Mouse (Mus musculus): Measurements from ENCODE around the gene Lipc. TPM values are rescaled to one million over a fixed set of nuclear protein-coding genes. Genes with fewer than 3 reads are reported as not detected.

Lipc gene
- total RNA-seq, 2 experiments from 2014 or later = not detected

DNA sequence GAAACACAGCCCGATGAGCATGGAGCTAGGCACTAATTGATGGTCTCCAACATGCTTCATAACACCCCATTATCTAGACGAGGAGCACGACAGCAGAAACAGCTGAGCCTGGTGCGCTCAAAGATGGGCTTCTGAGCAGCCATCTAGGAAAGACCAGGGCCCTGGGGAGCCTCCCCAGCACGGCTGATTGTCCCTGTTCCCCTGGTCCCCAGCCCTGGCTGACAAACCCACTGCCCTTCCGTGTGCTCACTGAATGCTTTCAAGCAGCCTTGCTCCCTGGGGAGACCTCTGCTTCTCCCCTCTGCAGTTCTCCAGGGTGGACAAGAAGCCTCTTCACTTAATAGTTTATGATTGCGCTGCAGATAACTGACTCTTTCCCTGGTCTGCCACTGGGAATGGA lies 35.5 kb downstream of the Lipc start:
- no peak for DNase-seq (ENCODE audit: low spot score in 2 of 2)

DNA sequence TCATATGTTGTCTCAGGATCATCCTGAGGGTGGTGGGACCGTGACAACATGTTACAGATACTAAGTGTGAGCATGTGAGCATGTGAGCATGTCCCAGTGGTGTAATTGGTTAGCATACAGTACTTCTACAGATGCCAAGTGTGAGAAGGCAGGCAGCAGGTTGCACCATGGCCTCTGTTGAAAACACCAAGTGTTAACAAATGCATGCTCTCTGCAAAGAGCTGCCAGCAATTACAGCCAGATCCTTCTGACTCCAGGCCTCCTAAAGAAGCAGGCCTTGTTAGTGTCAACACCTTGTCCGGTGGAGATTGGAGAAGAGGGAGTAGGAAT lies 36.7 kb downstream of the Lipc start:
- no peak for DNase-seq (ENCODE audit: low spot score in 2 of 2)

- no peak for DNase-seq (ENCODE audit: low spot score in 2 of 2)
These were observed 37.2 kb downstream of the Lipc start for GRCm38 (mm10) chr9:70914659-70915355.

GRCm38 (mm10) chr9:70911163-70911562 lies 40.9 kb downstream of the Lipc start:
- DNase-seq (ENCODE audit: low spot score in 2 of 2) = no peak

DNA sequence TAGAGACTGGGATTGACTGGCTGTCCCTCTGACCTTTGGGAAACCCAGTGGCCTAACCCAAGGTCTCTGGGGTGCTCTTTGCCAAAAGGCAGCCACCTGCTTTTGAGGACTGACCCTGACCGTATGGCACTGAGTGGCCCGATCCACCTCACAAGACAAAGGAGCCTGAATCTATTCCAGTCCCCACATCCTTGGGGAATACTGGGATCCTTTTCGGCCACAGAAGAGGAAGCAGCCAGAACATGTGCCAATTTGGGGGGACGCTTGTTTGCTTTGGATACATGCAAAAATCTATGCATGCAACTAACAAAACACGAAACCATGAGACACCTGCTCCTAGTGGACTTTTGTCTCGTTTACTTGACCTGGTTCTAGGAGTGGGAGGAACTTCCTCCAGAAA lies 41.7 kb downstream of the Lipc start:
- DNase-seq (ENCODE audit: low spot score in 2 of 2) = no peak

DNA sequence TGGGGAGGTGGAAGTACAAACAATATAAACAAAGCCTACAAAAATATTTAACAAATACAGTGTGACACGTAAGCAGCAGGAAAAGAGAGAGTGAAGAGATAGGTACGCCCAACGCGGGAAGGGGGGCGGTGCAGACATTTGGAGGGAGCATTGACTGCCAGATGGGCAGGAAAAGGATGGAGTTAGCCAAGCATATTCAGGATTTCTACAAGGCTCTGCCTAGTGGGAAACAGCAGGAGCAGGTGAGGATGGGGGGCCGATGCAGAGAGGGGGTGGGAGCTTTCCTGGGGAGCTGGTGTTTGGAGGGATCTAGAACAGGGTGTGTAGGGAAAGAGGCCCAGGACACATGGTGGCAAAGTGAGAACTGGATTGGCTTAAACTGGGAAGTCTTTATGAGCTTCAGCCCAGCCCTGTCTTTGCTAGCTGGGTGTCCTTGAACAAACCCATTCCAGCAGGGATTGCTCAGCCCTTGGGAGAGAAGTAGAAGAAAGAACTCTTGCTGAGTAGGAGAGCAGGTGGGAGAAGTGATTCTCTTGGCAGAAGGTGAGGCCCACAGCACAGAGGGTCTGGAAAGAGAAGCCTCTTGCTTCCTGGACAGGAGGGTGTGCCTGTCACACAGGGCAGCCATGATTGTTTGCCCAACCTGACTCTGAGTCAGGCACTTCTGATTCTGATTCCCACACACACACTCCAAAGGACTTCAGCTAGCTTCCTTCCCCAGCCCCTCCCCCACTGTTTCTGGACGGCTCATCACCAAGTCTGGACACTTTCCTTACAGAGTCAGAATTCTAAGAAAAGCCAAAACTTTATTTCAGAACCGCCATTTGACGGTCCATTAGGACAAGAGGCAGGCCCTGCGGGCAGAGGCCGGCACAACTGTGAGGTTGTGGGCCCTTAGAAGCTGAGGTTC lies 49.0 kb downstream of the Lipc start:
- no peak for DNase-seq (ENCODE audit: low spot score in 2 of 2)

- no peak for DNase-seq (ENCODE audit: low spot score in 2 of 2)
These were observed 57.8 kb downstream of the Lipc start for GRCm38 (mm10) chr9:70894201-70894600.

DNA sequence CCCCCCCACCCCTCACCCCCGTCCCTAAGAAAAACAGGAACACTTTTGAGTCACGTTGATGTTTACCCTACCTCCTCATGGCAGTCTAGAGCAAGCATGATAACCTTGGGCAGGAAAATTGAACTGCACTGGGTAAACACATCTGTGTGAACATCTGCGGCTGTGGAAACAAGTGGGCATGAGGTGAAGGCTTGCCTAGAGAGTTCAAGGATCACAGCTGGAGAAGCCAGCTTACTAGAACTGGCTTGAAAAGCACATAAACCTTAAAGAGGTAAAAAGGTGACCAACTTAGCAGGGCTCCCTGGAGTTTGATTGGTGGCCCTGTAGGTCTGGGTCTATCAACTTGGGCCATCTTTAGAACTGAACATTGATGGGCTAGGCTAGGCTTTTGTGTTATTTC lies 58.5 kb downstream of the Lipc start:
- DNase-seq (ENCODE audit: low spot score in 2 of 2) = no peak

DNA sequence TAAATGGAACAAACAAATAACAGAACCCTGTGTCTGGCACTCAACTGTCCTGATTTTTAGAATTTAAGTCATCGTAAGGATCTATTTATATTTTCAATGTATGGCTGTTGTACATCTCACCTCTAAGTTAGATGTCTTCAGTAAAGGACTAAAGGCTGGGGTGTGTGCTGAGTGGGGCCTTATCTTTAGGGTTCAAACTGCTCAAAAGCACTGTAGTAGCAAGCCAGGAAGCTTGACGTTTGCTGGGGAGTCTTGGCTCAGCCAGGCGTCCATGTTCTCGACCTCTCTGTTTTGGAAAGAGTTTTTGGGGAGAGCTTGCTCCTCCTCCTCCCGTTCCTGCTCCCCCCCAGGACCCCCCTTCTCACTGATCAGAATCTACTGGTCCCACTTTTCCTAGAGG lies 59.4 kb downstream of the Lipc start:
- no peak for DNase-seq (ENCODE audit: low spot score in 2 of 2)

- peak in 1 of 2 experiments; percentile 10 for DNase-seq (ENCODE audit: low spot score in 2 of 2)
These were observed 60.4 kb downstream of the Lipc start for GRCm38 (mm10) chr9:70891431-70892133.

DNA sequence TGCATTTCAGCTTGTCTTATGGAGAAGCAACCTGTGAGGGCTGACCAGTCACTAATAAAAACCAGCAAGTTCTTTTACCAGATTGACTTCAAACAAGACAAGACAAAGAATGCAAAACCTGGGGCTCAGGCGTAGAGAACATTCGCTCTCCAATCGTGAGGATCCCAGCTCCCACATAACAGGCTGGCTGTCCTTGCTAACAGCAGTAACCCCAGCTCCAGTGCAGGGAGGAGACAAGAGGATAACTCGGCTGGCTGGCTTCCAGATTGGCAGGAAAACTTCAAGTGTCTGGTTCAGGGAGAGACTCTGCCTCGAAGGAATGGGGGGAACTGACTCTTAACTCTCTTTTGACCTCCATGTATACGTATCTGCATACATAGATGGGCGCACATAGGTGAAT lies 61.3 kb downstream of the Lipc start:
- DNase-seq (ENCODE audit: low spot score in 2 of 2) = peak in 1 of 2 experiments; percentile 14

GRCm38 (mm10) chr9:70888969-70889368 lies 63.1 kb downstream of the Lipc start:
- peak in 1 of 2 experiments; percentile 19 for DNase-seq (ENCODE audit: low spot score in 2 of 2)

GRCm38 (mm10) chr9:70888556-70888955 lies 63.5 kb downstream of the Lipc start:
- no peak for DNase-seq (ENCODE audit: low spot score in 2 of 2)

DNA sequence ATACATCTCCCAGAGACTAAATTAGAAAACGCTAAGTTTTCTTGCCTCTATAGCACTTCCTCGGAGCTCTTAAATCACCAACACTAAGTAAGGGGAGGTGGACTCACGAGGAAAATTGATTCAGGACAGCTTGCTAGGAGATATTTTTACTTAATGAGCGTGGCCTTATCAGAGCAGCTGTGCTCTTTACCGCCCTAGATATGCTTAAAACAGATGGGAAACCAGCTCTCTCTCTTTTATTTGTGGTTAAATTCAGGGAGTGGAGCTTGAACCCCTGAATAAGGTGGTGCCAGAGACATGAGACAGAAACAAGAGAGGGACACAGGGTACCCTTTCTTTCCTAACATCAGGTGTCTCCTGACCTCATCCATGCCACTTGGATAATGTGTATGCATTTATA lies 70.0 kb downstream of the Lipc start:
- DNase-seq (ENCODE audit: low spot score in 2 of 2) = no peak

GRCm38 (mm10) chr9:70878823-70879222 lies 73.2 kb downstream of the Lipc start:
- DNase-seq (ENCODE audit: low spot score in 2 of 2) = no peak

DNA sequence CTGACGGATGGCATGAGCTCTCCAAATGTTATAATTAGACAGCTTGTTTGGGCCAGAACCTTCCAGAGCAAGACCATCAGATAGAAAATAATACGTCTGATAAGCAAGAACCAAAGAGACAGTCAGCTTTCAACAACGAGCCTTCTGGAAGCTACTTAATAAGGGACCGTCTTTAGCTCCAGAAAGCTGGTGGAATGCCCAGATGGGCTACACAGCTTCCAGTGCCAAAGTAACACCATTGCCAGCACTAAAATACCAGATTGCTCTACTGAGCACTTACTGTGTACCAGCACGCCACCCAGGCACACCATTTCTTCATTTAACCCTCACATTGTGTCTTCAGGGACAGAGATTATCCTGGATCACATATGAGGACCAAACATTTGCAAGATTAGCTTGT lies 73.9 kb downstream of the Lipc start:
- no peak for DNase-seq (ENCODE audit: low spot score in 2 of 2)

GRCm38 (mm10) chr9:70875490-70875889 lies 76.5 kb downstream of the Lipc start:
- DNase-seq (ENCODE audit: low spot score in 2 of 2) = no peak

- DNase-seq (ENCODE audit: low spot score in 2 of 2) = no peak
These were observed 77.0 kb downstream of the Lipc start for GRCm38 (mm10) chr9:70875059-70875458.

DNA sequence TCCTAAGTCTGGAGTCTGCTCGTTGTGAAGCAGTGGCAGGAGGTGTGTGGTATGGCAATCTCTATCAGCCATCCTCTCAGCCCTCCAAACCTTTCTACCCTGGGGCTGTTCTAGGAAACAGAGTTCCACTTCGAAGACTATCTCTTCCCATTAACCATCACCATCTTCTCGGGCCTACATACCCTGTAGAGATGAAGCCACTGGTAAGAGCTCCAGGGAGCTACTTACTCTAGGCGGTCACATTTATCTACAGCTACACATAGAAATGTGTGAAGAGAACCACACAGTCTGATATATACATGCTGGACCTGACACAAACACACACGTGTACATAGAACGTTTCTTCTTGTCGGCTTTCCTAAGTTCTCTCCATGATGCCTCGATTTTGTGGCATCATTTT lies 79.4 kb downstream of the Lipc start:
- no peak for DNase-seq (ENCODE audit: low spot score in 2 of 2)

GRCm38 (mm10) chr9:70870326-70870725 lies 81.7 kb downstream of the Lipc start:
- DNase-seq (ENCODE audit: low spot score in 2 of 2) = no peak

GRCm38 (mm10) chr9:70869169-70869873 lies 82.7 kb downstream of the Lipc start:
- no peak for DNase-seq (ENCODE audit: low spot score in 2 of 2)

Data from adrenal gland, adult 18-20 months (tissue).